Mouse (Mus musculus) spleen, adult 2 months (tissue): ENCODE results near the gene Zdhhc6.

ENCODE experiments used
- CTCF ChIP-seq: fragments of 200-500 bp; IDR thresholded peaks from 2 replicates; pipeline ENCODE4 v1.5.1; 2011; ENCODE audit warnings: mild to moderate bottlenecking, inconsistent platforms; ENCODE audit not compliant: insufficient read depth, insufficient read length, insufficient replicate concordance; ENCODE audit errors: extremely low read depth
- POLR2A ChIP-seq: fragments of 200-500 bp; IDR thresholded peaks from 2 replicates; pipeline ENCODE4 v1.6.1; 2011; ENCODE audit warnings: low read depth, low read length, inconsistent platforms

- TF ChIP-seq CTCF = no peak
- TF ChIP-seq POLR2A = no peak
Observed at GRCm38 (mm10) chr19:55316901-55317300, 1.1 kb upstream of the Zdhhc6 start.
